Mouse (Mus musculus): Measurements from ENCODE around the gene Sin3a. TPM values are rescaled to one million over a fixed set of nuclear protein-coding genes. Genes with fewer than 3 reads are reported as not detected.

Sin3a gene
- 30.3 TPM for polyA plus RNA-seq (2017; shearing (Covaris generic))

DNA sequence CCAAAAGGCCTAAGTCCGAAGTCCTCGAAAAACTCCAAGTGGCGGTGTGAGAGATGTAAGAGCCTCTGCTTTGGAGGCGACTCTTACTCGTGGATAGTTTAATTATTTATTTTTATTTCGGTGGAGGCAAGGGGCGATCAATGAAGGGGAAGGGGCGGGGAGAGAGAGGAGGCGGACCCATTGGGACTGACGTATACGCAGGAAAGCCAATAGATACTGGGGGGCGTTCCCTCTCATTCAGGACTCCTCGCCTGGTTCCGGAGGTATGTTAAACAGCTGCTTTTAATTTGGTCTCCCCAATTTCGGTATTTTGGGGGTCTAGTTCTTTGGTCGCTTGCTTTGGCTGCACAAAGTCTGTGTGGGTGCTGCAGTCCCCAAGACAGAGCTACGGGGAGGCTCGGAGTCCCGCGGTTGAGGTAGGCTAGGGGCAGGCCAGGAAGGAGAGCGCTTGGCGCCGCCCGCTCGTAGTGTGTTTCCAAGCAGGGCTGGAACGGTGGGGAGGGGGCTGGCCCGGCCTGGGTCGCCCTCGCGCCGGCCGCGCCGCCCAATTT, at the start of gene Sin3a:
Gene Sin3a (plus strand): TSS at position 240 of the 551 bp plus-strand sequence.

GRCm38 (mm10) chr9:57130577-57131433, 59.0 kb downstream of the Sin3a start, which contains the start of gene Man2c1:
Man2c1 (plus strand) TSS chr9:57130690.

DNA sequence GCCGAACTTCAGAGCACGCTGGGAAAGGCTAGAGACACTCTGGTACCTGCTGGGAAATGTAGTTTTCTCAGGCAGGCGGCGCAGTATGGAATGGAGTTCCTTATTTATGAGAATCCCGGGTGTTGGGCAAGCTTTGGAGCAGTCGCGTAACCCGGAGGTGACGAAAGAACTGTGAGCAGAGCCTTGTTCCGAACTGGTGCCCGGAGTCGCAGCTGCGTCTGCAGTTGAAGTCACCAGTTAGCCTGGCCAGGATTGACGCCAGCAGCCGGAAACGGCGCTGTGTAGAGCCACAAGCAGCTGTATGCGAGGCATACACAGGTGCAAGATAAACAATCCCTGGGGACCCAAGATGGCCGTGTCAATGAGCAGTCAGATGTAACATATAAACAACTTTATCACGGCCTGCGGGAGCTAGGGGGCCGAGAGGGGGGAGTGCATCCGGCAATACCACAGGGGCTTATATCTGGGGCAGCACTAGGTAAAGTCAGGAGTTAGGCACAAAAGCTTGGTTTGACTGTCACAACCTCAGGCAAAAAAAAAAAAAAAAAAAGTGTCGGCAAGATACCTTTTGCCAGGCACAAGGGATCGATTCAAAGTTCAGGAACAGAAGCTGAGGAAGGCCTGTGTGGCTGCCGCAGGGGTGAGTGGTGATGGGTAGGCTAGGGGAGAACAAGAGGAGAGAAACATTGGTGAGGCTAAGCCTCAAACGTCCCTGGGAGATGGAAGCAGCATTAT, 76.5 kb downstream of the Sin3a start, which contains the start of gene Neil1:
Gene Neil1 (minus strand): TSS at position 162 of the 735 bp plus-strand sequence.

GRCm38 (mm10) chr9:57158013-57158470, 86.2 kb downstream of the Sin3a start, which contains the start of gene Commd4:
Commd4 (minus strand) TSS chr9:57158331.

Other genes with a start within 250 kb of the Sin3a start
- gene Odf3l1, start 207.4 kb upstream of the Sin3a start, polyA plus RNA-seq (2017; shearing (Covaris generic)): not detected
- gene Cspg4, start 207.0 kb upstream of the Sin3a start, polyA plus RNA-seq (2017; shearing (Covaris generic)): 0.15 TPM
- 7.6 TPM for gene Snx33, start 143.7 kb upstream of the Sin3a start, polyA plus RNA-seq (2017; shearing (Covaris generic))
- 66.6 TPM for gene Imp3, start 134.6 kb upstream of the Sin3a start, polyA plus RNA-seq (2017; shearing (Covaris generic))
- 16.3 TPM for gene Snupn, start 121.2 kb upstream of the Sin3a start, polyA plus RNA-seq (2017; shearing (Covaris generic))
- 15.1 TPM for gene Ptpn9, start 77.1 kb upstream of the Sin3a start, polyA plus RNA-seq (2017; shearing (Covaris generic))
- gene Man2c1, start 58.6 kb downstream of the Sin3a start, polyA plus RNA-seq (2017; shearing (Covaris generic)): 92.2 TPM
- 72.0 TPM for gene Neil1, start 76.3 kb downstream of the Sin3a start, polyA plus RNA-seq (2017; shearing (Covaris generic))
- 165 TPM for gene Commd4, start 86.3 kb downstream of the Sin3a start, polyA plus RNA-seq (2017; shearing (Covaris generic))
- gene Trcg1, start 164.5 kb downstream of the Sin3a start, polyA plus RNA-seq (2017; shearing (Covaris generic)): not detected
- 16.6 TPM for gene 1700017B05Rik, start 190.6 kb downstream of the Sin3a start, polyA plus RNA-seq (2017; shearing (Covaris generic))

Measured in effector memory CD4-positive, alpha-beta T cell, adult 5 months (primary cell).